Mouse (Mus musculus): ENCODE measurements at regions not wholly inside any gene's neighbourhood (a gene's known extent, or its start where the extent isn't known, plus 50 kb on each side); places are given as distances from the start of the nearest gene placed in this dataset.
A peak's percentile ranks its signal among the peaks of the same experiment; 100 is the strongest.

- DNase-seq = no peak
Observed at GRCm38 (mm10) chr4:54611990-54612980, 332.6 kb upstream of the Zfp462 start.

- DNase-seq = no peak
Observed at GRCm38 (mm10) chr4:54613076-54613475, 331.8 kb upstream of the Zfp462 start.

DNA sequence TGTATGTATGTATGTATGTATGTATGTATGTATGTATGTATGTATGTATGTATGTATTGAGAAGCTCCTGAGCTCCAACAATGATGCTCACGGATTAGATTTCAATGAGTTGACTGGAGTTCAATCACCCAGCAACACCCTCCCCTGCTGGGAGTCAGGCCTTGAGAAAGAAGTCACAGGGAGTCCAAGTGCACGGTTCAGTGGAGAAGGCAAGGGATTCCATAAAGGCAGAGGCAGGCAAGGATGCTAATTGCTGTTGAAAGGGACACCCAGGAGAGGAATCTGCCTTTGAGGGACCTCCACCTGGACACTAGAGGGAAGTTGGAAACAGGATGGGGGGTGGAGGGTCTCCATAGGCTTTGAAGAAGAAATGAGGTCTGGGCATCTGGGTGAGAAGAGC, 331.2 kb upstream of the Zfp462 start:
- no peak for DNase-seq

DNA sequence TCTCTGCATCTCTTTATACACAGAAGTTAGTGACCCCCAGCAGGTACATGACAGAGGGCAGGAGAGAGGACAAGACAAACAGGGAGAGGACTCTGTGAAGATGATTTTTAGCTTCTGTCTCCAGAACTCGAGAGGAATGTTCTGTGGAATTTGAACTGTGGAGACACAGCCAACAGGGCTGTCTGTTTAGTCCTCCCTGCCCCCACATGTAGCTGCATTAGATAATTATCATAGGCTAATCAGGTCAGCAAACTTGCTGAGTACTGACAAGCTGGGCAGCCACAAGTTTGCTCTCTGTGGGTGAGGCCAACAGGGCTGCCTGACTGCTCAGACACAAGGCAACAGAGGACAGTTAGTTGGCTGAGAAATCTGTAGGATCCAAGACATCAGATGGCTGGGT, 329.0 kb upstream of the Zfp462 start:
- DNase-seq = no peak

- DNase-seq = no peak
Observed at GRCm38 (mm10) chr4:54624024-54624873, 320.6 kb upstream of the Zfp462 start.

GRCm38 (mm10) chr4:54636986-54637641, 307.7 kb upstream of the Zfp462 start:
- DNase-seq = no peak

GRCm38 (mm10) chr4:54646033-54646432, 298.8 kb upstream of the Zfp462 start:
- DNase-seq = no peak

- DNase-seq = peak; percentile 16
Observed at GRCm38 (mm10) chr4:54646459-54646858, 298.4 kb upstream of the Zfp462 start.

DNA sequence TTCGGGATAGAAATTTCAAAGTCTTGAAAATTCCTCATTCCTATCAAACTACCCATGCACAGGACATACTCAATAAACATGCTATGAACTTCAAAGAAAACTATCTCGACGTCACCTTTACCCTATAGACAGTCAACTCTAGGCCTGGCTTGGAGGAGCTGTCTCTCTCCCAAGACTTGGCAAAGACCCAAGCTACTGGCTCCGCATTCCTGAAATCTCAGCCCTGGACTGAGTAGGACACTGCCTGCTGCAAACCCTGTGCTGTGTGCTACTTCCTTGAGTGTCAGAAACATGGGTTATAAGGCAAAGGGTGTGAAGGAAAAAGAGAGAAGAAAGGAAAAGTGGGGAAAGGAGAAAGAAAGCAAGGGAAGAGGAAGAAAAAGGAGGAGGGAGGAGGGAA, 296.6 kb upstream of the Zfp462 start:
- DNase-seq = no peak

DNA sequence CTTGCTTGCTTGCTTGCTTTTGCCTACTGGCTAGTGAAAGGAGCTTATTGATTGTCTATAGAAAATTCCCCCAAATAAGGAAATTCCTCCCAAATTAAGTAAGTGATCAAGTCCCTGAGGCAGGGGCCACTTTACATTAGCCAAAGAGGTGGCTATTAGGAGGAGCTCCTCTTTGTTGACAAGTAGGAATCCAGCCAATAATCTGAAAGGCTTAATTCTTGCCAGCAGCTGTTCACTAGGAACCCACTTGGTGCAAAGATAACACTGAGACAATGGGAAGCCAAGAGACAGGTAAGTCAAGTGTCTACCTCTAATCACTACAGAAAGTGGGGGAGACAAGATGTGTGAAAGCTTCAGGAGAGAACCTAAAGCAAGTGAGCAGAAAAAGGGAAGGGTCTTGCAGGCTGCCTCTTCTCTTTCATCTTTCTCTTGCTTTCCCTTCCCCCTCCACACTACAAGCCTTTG, 293.2 kb upstream of the Zfp462 start:
- no peak for DNase-seq

DNA sequence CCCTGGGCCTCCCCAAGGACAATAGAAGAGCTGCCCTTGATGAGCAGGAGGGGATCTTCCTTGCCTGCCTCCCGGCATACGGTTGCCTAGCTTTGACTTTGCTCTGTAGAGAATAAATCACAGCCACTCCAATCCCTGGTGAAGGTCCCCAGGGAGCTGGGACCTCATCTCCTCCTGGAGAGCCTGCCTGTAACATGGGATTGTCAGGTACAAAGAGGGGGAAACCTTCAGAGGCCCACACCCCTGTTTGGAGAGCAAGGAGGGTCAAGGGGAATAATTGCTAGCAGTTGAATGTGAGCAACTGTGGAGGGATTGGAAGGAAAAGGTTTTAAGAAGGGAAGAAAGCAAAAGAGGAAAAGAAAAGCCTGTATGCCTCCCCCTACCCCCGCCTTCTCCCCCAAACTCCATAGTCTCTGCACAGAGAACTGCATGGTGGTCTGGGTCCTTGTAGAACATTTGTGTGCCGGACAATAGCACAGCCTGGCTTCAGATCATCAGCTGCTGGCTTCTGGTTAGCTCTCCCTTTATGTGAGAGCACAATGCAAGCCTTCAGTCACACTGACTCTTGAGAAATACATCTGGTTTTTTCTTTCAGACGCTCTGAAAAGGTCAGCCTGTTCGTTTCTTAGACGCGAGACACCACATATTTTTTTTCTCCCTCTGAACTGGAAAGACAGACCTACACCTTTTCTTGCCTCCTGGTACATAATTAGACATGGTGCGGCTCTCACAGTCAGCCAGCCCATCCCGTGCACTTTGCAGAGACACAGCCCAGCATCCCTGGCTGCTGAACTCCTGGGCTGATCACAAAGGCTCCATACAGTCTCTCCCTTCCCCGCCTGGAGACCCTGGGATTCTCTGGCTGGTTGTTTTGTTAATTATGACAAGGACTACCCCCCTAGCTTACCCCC, 292.5 kb upstream of the Zfp462 start:
- DNase-seq = no peak

DNA sequence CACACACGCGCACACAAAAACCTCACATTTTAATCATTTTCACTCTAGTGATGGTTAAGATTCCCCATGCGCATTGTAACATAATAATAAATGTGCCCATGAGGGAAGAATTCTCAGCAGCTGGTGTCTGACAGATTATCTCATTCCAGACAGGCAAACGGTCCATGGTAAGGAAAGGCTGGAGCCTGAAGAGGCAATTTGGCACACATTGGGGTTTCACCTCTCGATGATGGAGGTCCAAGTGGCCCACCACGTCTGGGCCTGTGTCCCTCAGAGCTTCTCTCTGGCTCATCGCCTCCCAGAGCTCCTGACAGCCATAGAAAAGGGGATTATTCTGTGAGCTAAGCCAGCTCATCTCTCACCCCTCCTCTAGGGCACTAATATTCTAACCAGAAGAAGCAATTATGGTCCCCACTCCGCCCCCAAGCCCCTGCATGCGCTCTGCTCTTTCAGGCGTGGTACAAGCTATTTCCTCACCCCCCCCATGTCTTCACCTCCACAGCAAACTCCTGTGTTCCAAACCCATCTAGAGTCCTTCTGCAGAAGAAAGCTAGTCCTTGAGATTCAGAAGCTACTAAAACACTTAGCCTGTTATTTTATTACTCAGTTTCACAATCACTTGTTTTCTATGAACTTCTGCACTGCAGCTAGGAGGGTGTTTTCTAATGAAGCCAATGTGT, 291.6 kb upstream of the Zfp462 start:
- no peak for DNase-seq
